Mouse (Mus musculus) embryonic facial prominence, embryonic 14.5 days (tissue): ENCODE data around the gene Nicn1. TPM values are rescaled to one million over a fixed set of nuclear protein-coding genes. Genes with fewer than 3 reads are reported as not detected.
A peak's percentile ranks its signal among the peaks of the same experiment; 100 is the strongest.

ENCODE experiments used
- ATAC-seq: fragments of 200-750 bp; cut with Nextera tagmentation; 2 replicates; pipeline ENCODE4 v1.8.0; 2017; ENCODE audit warnings: low read depth, moderate number of reproducible peaks, moderate TSS enrichment
- DNase-seq: peaks from one replicate; pipeline ENCODE4 v3.0.0-alpha.2; 2015; ENCODE audit warnings: low spot score
- H3K27ac ChIP-seq: fragments of 300-500 bp; sonication (generic); replicated peaks from 2 replicates; pipeline ENCODE4 v1.5.1; 2014; ENCODE audit warnings: low read depth, mild to moderate bottlenecking, low read length, moderate library complexity
- H3K27me3 ChIP-seq: fragments of 300-500 bp; sonication (generic); replicated peaks from 2 replicates; pipeline ENCODE4 v1.6.1; 2014; ENCODE audit warnings: low read length; ENCODE audit not compliant: control insufficient read depth, insufficient read depth
- H3K36me3 ChIP-seq: fragments of 300-500 bp; sonication (generic); 2 replicates; pipeline ENCODE4 v1.6.1; 2014; ENCODE audit warnings: low read length, mixed read lengths; ENCODE audit not compliant: control insufficient read depth, insufficient read depth
- H3K4me1 ChIP-seq: fragments of 300-500 bp; sonication (generic); 2 replicates; pipeline ENCODE4 v1.6.1; 2014; ENCODE audit warnings: antibody characterized with exemption, low read length; ENCODE audit not compliant: control insufficient read depth, insufficient read depth
- H3K4me2 ChIP-seq: fragments of 300-500 bp; sonication (generic); 2 replicates; pipeline ENCODE4 v1.6.1; 2014; ENCODE audit warnings: low read depth, mild to moderate bottlenecking, low read length, moderate library complexity, mixed read lengths
- H3K4me3 ChIP-seq: fragments of 300-500 bp; sonication (generic); 2 replicates; pipeline ENCODE4 v1.5.1; 2014; ENCODE audit warnings: low read depth, mild to moderate bottlenecking, low read length
- H3K9ac ChIP-seq: fragments of 300-500 bp; sonication (generic); 2 replicates; pipeline ENCODE4 v1.6.1; 2014; ENCODE audit warnings: low read depth, mild to moderate bottlenecking, low read length, moderate library complexity, mixed read lengths
- H3K9me3 ChIP-seq: fragments of 300-500 bp; sonication (generic); 2 replicates; pipeline ENCODE4 v1.6.1; 2016; ENCODE audit warnings: low read length; ENCODE audit not compliant: control insufficient read depth
- WGBS: fragments of 180-500 bp; shearing (Covaris S2); extraction: QIAGEN DNeasy Blood & Tissue Kit; methylation state at CpG from one replicate; pipeline ENCODE4 v1.1.7; 2014; 5-methylcytosine and 5-hydroxymethylcytosine counted together
- polyA plus RNA-seq: library from polyadenylated mRNA; unstranded; fragments of >200 nt; fragmentation: Nextera tagmentation; extraction: Ambion mirVana; gene quantifications from 2 replicates; pipeline ENCODE4 v1.2.1, GENCODE M21; 2014

The Nicn1 gene
- polyA plus RNA-seq: 38.6 and 38.9 TPM in 2 replicates

DNA sequence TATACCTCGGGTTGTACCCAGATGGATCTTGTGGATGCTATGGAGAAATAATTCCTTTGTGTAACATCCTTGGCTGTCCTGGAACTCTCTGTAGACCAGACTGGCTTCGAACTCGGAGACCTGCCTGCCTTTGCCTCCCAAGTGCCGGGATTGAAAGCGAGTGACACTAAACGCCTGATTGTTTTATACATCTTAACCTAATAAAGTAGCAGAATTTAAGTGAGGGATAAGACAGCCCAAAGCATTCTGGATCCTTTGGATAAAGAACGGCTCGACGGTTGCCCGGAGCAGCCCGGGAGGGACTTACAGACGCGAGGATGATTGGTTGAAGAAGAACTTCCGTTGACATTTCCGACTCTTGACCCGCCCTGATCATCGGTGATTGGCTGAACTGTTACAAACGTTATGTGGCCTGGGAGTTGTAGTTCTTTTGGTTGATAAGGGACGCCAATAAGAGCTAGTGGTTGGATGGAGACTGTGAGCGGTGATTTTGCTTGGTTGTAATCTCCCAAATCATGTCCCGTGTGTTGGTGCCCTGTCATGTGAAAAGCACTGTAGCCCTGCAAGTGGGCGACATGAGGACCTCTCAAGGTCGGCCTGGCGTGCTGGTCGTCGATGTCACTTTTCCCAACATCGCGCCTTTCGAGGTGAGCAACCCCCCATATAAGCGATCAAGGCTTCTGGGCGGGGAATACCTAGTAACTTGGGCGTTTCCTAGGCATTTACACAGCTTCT, at the start of gene Nicn1:
Gene Nicn1 (plus strand): TSS at position 414 of the 735 bp plus-strand sequence.
- Histone ChIP-seq H3K4me1 (peaks cover 7% of the 10 kb centered on the region), H3K27me3 (no peaks in the 10 kb centered on the region), H3K4me3 (peak within 1 kb of the TSS; percentile 67), H3K36me3 (peaks cover 13% of the 10 kb centered on the region; the same call in 1 of the 2 replicates), H3K4me2 (peak within 1 kb of the TSS; percentile 77), H3K9ac (peak within 1 kb of the TSS; percentile 68), H3K9me3 (no peaks in the 10 kb centered on the region), H3K27ac (peak within 1 kb of the TSS; percentile 88)
- DNase-seq (peak; percentile 99), ATAC-seq (peak; percentile 99)
- WGBS: 1% methylated on average over 32 of the region's 32 CpGs

DNA sequence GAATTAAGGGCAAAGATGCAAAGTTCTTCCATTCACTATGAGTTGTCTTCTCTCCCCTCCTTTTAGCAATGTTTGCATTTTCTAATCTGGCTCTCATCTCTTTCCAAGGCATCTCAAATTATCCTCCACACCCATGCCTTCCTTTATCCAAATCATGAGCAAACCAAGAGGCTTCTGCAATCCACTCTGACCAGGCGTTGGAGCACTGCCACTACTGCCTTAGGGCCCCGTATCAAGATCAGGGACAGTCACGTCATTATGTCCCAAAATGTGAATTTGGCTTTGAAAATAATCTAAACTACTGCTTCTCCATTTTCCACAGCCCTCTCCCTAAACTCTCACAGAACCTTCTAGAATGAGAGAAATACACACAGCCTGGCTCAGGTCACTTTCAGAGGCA, 45.7 kb upstream of the Nicn1 start:
- no peak overlapping the region for H3K4me3 ChIP-seq
- 84% methylated on average over 3 of the region's 3 CpGs for WGBS
- no peak overlapping the region for H3K27ac ChIP-seq
- H3K4me2 ChIP-seq: no peak overlapping the region
- no peaks in the 10 kb centered on the region for H3K9me3 ChIP-seq
- no peaks in the 10 kb centered on the region for H3K4me1 ChIP-seq
- ATAC-seq: no peak
- no peak overlapping the region for H3K9ac ChIP-seq
- no peaks in the 10 kb centered on the region for H3K27me3 ChIP-seq
- no peak for DNase-seq
- H3K36me3 ChIP-seq: peaks cover 26% of the 10 kb centered on the region

DNA sequence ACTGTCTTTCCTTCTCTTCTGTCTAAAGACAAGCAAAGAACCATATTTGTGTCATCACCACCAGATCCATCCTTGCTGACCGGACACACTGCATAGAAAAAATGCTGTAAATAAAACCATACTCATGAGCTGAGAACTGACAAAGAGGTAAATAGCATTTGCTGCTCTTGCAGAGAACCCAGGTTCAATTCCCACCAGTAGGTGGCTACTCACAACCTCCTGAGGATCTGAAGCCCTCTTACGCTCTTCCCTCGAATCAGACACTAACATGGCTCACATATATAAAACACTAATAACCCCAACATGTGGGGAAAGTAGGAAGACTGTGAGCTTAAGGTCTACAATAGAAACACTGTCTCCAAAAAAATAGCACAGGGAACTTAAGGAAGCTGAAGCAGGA, 45.2 kb upstream of the Nicn1 start:
- DNase-seq (no peak), ATAC-seq (no peak)
- 71% methylated on average over 3 of the region's 3 CpGs for WGBS
- Histone ChIP-seq H3K27me3 (no peaks in the 10 kb centered on the region), H3K27ac (no peak overlapping the region), H3K9ac (no peak overlapping the region), H3K4me1 (no peaks in the 10 kb centered on the region), H3K9me3 (no peaks in the 10 kb centered on the region), H3K4me3 (no peak overlapping the region), H3K4me2 (no peak overlapping the region), H3K36me3 (peaks cover 26% of the 10 kb centered on the region)

DNA sequence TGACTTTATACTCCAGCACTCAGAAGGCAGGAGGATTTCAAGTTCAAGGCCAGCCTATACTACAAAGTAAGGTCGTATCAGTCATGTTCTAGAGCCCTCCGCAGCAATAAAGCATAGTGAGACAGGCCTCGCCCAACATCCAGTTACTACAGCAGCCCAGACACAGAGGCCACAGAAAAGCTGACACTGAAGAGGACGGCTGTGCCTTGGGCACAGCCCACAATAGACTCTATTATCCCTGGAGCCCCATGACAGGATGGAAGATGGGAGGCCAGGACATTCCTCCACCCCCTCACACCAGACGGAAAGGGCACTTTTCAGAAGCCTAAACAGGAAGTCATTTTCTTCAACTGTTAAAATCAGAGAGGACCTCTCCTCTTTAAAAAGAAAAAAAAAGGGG, 41.3 kb upstream of the Nicn1 start:
- no peak overlapping the region for H3K9ac ChIP-seq
- no peaks in the 10 kb centered on the region for H3K27me3 ChIP-seq
- DNase-seq (no peak), ATAC-seq (no peak)
- H3K27ac ChIP-seq: no peak overlapping the region
- no peak overlapping the region for H3K4me3 ChIP-seq
- 50% methylated on average over 5 of the region's 5 CpGs for WGBS
- H3K36me3 ChIP-seq: peaks cover 47% of the 10 kb centered on the region
- no peaks in the 10 kb centered on the region for H3K9me3 ChIP-seq
- H3K4me1 ChIP-seq: no peaks in the 10 kb centered on the region
- no peak overlapping the region for H3K4me2 ChIP-seq

DNA sequence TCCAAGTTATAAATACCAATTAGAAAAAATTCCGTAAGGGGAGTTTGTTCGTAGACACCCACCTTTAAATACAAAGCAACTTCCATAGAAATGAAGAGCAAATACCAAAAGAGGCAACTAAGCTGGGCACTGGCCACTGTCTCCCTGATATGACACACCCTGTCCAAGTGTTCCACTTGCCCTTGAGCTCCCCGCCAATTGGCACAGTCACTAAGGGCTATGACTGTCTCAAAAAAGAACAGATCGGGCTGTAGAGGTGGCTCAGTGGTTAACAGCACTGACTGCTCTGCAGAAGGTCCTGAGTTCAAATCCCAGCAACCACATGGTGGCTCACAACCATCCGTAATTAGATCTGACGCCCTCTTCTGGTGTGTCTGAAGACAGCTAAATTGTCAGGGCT, 38.4 kb upstream of the Nicn1 start:
- 93% methylated on average over 6 of the region's 6 CpGs for WGBS
- H3K4me2 ChIP-seq: no peak overlapping the region
- DNase-seq: no peak
- H3K4me1 ChIP-seq: no peaks in the 10 kb centered on the region
- H3K4me3 ChIP-seq: no peak overlapping the region
- no peak overlapping the region for H3K27ac ChIP-seq
- no peak for ATAC-seq
- H3K9ac ChIP-seq: no peak overlapping the region
- H3K9me3 ChIP-seq: no peaks in the 10 kb centered on the region
- no peaks in the 10 kb centered on the region for H3K27me3 ChIP-seq
- H3K36me3 ChIP-seq: peaks cover 30% of the 10 kb centered on the region

DNA sequence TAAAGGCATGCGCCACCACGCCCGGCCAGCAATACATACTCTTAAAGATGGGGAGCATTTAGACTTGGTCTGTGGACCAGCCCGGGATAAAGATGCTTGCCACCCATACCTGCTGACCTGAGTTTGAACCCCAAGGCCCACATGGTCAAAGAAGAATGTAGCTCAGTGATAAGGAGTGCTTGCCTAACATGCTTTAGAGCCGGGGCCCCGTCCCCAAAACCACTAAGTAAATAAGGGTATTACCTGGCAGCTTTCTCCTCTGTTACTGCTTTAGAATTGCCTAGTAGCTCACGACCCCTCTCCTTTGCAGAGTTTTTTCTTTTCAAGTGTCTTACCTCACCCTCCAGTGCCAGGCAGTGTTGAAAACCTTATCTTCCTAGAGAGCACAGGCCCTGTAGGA, 37.5 kb upstream of the Nicn1 start:
- Histone ChIP-seq H3K9ac (no peak overlapping the region), H3K4me3 (no peak overlapping the region), H3K27me3 (no peaks in the 10 kb centered on the region), H3K36me3 (peaks cover 28% of the 10 kb centered on the region), H3K27ac (no peak overlapping the region), H3K4me1 (no peaks in the 10 kb centered on the region), H3K4me2 (no peak overlapping the region), H3K9me3 (no peaks in the 10 kb centered on the region)
- DNase-seq (no peak), ATAC-seq (no peak)
- WGBS: 91% methylated on average over 7 of the region's 7 CpGs

DNA sequence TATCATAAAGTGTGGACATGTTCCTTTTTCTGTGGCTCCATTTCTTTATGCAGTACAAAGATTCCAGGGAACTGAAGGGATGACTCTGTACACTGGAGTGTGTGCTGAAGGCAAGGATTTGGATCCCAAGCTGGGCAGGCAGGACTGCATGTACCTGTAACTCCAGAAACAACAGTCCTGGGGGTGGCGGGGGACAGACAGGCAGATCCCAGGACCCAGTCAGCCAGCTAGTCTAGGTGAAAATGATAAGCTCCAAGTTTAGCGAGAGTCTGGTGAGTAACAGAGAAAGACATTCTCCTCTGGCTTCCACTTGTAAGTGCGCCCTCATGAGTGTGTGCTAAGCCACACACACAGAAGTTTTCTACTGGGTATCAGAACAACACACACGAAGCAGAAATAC, 29.7 kb upstream of the Nicn1 start:
- DNase-seq (no peak), ATAC-seq (no peak)
- Histone ChIP-seq H3K4me3 (no peak overlapping the region), H3K27ac (no peak overlapping the region), H3K9ac (no peak overlapping the region), H3K9me3 (no peaks in the 10 kb centered on the region), H3K36me3 (no peaks in the 10 kb centered on the region), H3K4me2 (no peak overlapping the region), H3K27me3 (no peaks in the 10 kb centered on the region), H3K4me1 (peaks cover 22% of the 10 kb centered on the region)
- 88% methylated on average over 4 of the region's 4 CpGs for WGBS

DNA sequence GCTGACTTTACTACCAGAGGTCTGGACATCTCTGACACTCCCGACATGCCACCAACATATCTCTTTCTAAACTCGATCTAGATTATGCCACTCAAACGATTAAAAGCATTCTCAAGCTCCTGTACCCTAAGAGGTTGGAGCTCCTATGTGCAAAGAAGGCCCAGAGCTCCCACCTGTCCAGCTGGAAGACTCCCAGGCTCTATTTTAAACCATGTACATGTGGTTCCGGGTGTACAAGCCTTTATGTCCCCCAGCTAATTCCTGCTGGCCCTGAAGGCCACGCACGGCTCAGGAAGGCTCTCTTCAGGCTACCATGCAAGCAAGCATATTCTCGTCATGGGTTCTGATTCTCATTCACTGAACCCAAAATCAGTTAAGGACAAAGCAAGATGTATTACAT, 28.4 kb upstream of the Nicn1 start:
- H3K27ac ChIP-seq: no peak overlapping the region
- H3K9me3 ChIP-seq: no peaks in the 10 kb centered on the region
- peaks cover 22% of the 10 kb centered on the region for H3K4me1 ChIP-seq
- H3K36me3 ChIP-seq: no peaks in the 10 kb centered on the region
- no peak for ATAC-seq
- no peaks in the 10 kb centered on the region for H3K27me3 ChIP-seq
- no peak for DNase-seq
- peak overlapping the region; percentile 80 for H3K4me2 ChIP-seq
- H3K4me3 ChIP-seq: peak overlapping the region; percentile 95
- WGBS: 70% methylated on average over 7 of the region's 7 CpGs
- no peak overlapping the region; the same call in 1 of the 2 replicates for H3K9ac ChIP-seq

DNA sequence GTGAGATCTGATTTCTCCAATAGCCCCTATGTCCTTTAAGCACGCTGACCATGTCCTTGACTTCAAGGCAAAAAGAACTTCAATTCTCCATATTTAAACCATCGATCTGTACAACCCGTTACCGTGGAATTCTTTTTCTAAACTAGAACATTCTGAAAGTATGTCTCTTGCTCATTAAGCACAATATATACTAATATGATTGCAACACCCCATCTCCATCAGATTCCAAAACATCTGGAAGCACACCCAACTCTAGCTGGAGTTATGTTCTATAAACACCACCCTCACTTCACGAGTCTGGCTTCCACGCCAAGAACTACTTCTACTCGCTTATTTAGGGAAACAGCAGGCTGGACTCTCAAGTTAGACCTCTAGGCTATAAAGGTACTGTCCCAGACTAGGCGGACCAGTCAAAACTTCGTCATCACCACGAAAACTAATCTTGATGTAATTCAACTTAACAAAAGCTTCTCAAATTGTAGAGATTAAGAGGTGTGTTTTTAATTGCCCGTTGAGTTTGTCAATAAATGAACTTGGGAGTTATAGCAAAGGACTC, 27.7 kb upstream of the Nicn1 start:
- H3K27ac ChIP-seq: peak overlapping the region; percentile 88
- peak overlapping the region; percentile 89 for H3K9ac ChIP-seq
- peak overlapping the region; percentile 95 for H3K4me3 ChIP-seq
- peak overlapping the region; percentile 80 for H3K4me2 ChIP-seq
- DNase-seq (no peak), ATAC-seq (no peak)
- peaks cover 22% of the 10 kb centered on the region for H3K4me1 ChIP-seq
- no peaks in the 10 kb centered on the region for H3K36me3 ChIP-seq
- no peaks in the 10 kb centered on the region for H3K9me3 ChIP-seq
- 38% methylated on average over 11 of the region's 11 CpGs for WGBS
- H3K27me3 ChIP-seq: no peaks in the 10 kb centered on the region
